Mouse (Mus musculus) CH12.LX (cell line): ENCODE measurements at regions not wholly inside any gene's neighbourhood (a gene's known extent, or its start where the extent isn't known, plus 50 kb on each side); places are given as distances from the start of the nearest gene placed in this dataset.

ENCODE experiments used
- DNase-seq: peaks from one replicate; pipeline ENCODE4 v3.0.0-alpha.2; 2013; ENCODE audit errors: extremely low read depth
- H3K27ac ChIP-seq: 2 replicates; pipeline ENCODE4 v1.5.1; 2012; ENCODE audit warnings: low read depth, mild to moderate bottlenecking, control low read depth, moderate library complexity; ENCODE audit not compliant: insufficient read depth
- H3K27me3 ChIP-seq: replicated peaks from 2 replicates; pipeline ENCODE3; 2012; ENCODE audit warnings: inconsistent platforms
- H3K36me3 ChIP-seq, 2 experiments: replicated peaks in 1 of 2; 2 replicates each; pipeline versions ENCODE3 to v1.6.1; 2012; ENCODE audit warnings: inconsistent platforms in 1 of 2, low read length in 1 of 2, mild to moderate bottlenecking in 1 of 2, mixed read lengths in 1 of 2, moderate library complexity in 1 of 2; ENCODE audit not compliant: control insufficient read depth in 1 of 2, insufficient read depth in 1 of 2
- H3K4me1 ChIP-seq, 2 experiments: 2 replicates each; pipeline ENCODE4 v1.6.1; 2012; ENCODE audit warnings: inconsistent platforms in 1 of 2, moderate library complexity in 1 of 2; ENCODE audit not compliant: insufficient read depth in 2 of 2, control insufficient read depth in 1 of 2
- H3K4me2 ChIP-seq: 2 replicates; pipeline ENCODE4 v1.6.1; 2012; ENCODE audit warnings: low read depth, mild to moderate bottlenecking, control low read depth; ENCODE audit not compliant: poor library complexity, insufficient read depth, severe bottlenecking
- H3K4me3 ChIP-seq, 3 experiments: fragments of 150-350 bp in 1 of 3; sonication (generic) in 1 of 3; replicated peaks in 1 of 3; 2 replicates each; pipeline versions ENCODE3 to v1.5.1; 2011 to 2012; ENCODE audit warnings: low read depth in 2 of 3, low read length in 2 of 3, mild to moderate bottlenecking in 2 of 3, moderate library complexity in 2 of 3, control low read depth in 1 of 3, improper control_type of control experiment in 1 of 3, inconsistent platforms in 1 of 3, mixed read lengths in 1 of 3; ENCODE audit not compliant: poor library complexity in 1 of 3
- H3K79me2 ChIP-seq: replicated peaks from 2 replicates; pipeline ENCODE4 v1.6.1; 2012; ENCODE audit warnings: mild to moderate bottlenecking, moderate library complexity; ENCODE audit not compliant: control insufficient read depth, poor library complexity, insufficient read depth, severe bottlenecking; ENCODE audit errors: extremely low read depth
- H3K9ac ChIP-seq: 2 replicates; pipeline ENCODE4 v1.6.1; 2012; ENCODE audit warnings: low read depth, mild to moderate bottlenecking, control low read depth, moderate library complexity; ENCODE audit not compliant: insufficient read depth
- H3K9me3 ChIP-seq: replicated peaks from 2 replicates; pipeline ENCODE3; 2012; ENCODE audit warnings: low read length, inconsistent platforms, mixed read lengths
- BHLHE40 ChIP-seq: IDR thresholded peaks from 2 replicates; pipeline ENCODE4 v1.6.1; 2011; ENCODE audit warnings: mild to moderate bottlenecking, low read depth, low read length, improper control_type of control experiment
- ELF1 ChIP-seq: IDR thresholded peaks from 2 replicates; pipeline ENCODE4 v1.6.1; 2014; ENCODE audit warnings: low read depth, mild to moderate bottlenecking, inconsistent platforms, low read length, improper control_type of control experiment
- EP300 ChIP-seq: IDR thresholded peaks from 2 replicates; pipeline ENCODE4 v1.6.1; 2011; ENCODE audit warnings: low read length, improper control_type of control experiment
- GABPA ChIP-seq: IDR thresholded peaks from 2 replicates; pipeline ENCODE4 v1.6.1; 2012; ENCODE audit warnings: low read depth, low read length, improper control_type of control experiment, inconsistent platforms; ENCODE audit not compliant: insufficient replicate concordance
- HCFC1 ChIP-seq: IDR thresholded peaks from 2 replicates; pipeline ENCODE4 v1.6.1; 2012; ENCODE audit warnings: low read depth, mild to moderate bottlenecking, inconsistent platforms, low read length, improper control_type of control experiment
- IRF4 ChIP-seq: IDR thresholded peaks from 2 replicates; pipeline ENCODE4 v1.6.1; 2014; ENCODE audit warnings: low read depth, mild to moderate bottlenecking, inconsistent platforms, low read length, improper control_type of control experiment
- KAT2A ChIP-seq: IDR thresholded peaks from 2 replicates; pipeline ENCODE4 v1.6.1; 2012; ENCODE audit warnings: low read length, improper control_type of control experiment, inconsistent platforms; ENCODE audit not compliant: insufficient replicate concordance
- MAFK ChIP-seq: IDR thresholded peaks from 2 replicates; pipeline ENCODE4 v1.6.1; 2011; ENCODE audit warnings: low read length, improper control_type of control experiment; ENCODE audit not compliant: insufficient replicate concordance
- MAZ ChIP-seq: IDR thresholded peaks from 2 replicates; pipeline ENCODE4 v1.6.1; 2012; ENCODE audit warnings: low read depth, mild to moderate bottlenecking, inconsistent platforms, low read length, improper control_type of control experiment, moderate library complexity
- NELFE ChIP-seq: IDR thresholded peaks from 2 replicates; pipeline ENCODE4 v1.6.1; 2011; ENCODE audit warnings: low read depth, low read length, improper control_type of control experiment
- NRF1 ChIP-seq: IDR thresholded peaks from 2 replicates; pipeline ENCODE4 v1.6.1; 2014; ENCODE audit warnings: low read depth, mild to moderate bottlenecking, inconsistent platforms, low read length, improper control_type of control experiment, moderate library complexity
- PAX5 ChIP-seq: IDR thresholded peaks from 2 replicates; pipeline ENCODE4 v1.6.1; 2012; ENCODE audit warnings: low read length, inconsistent platforms, mixed read lengths
- POLR2A ChIP-seq: IDR thresholded peaks from 2 replicates; pipeline ENCODE4 v1.6.1; 2011; ENCODE audit warnings: low read depth, mild to moderate bottlenecking, improper control_type of control experiment, low read length
- POLR2AphosphoS2 ChIP-seq: IDR thresholded peaks from 2 replicates; pipeline ENCODE4 v1.6.1; 2011; ENCODE audit warnings: low read depth, low read length, improper control_type of control experiment
- RAD21 ChIP-seq: IDR thresholded peaks from 2 replicates; pipeline ENCODE4 v1.6.1; 2011; ENCODE audit warnings: low read depth, mild to moderate bottlenecking, low read length, improper control_type of control experiment, moderate library complexity
- SIN3A ChIP-seq: IDR thresholded peaks from 2 replicates; pipeline ENCODE4 v1.6.1; 2012; ENCODE audit warnings: low read length, improper control_type of control experiment, inconsistent platforms
- SMC3 ChIP-seq: IDR thresholded peaks from 2 replicates; pipeline ENCODE4 v1.6.1; 2011; ENCODE audit warnings: low read depth, low read length, improper control_type of control experiment
- TBP ChIP-seq: conservative IDR thresholded peaks from 2 replicates; pipeline ENCODE4 v1.6.1; 2011; ENCODE audit warnings: low read depth, low read length, improper control_type of control experiment
- ZC3H11A ChIP-seq: IDR thresholded peaks from 2 replicates; pipeline ENCODE4 v1.6.1; 2012; ENCODE audit warnings: low read depth, mild to moderate bottlenecking, inconsistent platforms, low read length, improper control_type of control experiment
- ZKSCAN1 ChIP-seq: IDR thresholded peaks from 2 replicates; pipeline ENCODE4 v1.6.1; 2012; ENCODE audit warnings: low read depth, inconsistent platforms, low read length, improper control_type of control experiment, borderline replicate concordance
- ZMIZ1 ChIP-seq: IDR thresholded peaks from 2 replicates; pipeline ENCODE4 v1.6.1; 2012; ENCODE audit warnings: low read depth, mild to moderate bottlenecking, inconsistent platforms, low read length, improper control_type of control experiment
- ZNF384 ChIP-seq: IDR thresholded peaks from 2 replicates; pipeline ENCODE4 v1.6.1; 2012; ENCODE audit warnings: low read depth, low read length, improper control_type of control experiment, inconsistent platforms
- dilution Hi-C: fragments of 300-500 bp; cut with MboI; formaldehyde crosslinking; loops from 2 replicates; pipeline ENCODE4 v1.14.3; 2020; ENCODE audit warnings: low sequenced_read_pairs; ENCODE audit not compliant: extremely low pct_unique_long_range_greater_than_20kb, extremely low pct_ligation_motif_present
- in situ Hi-C: fragments of 300-500 bp; cut with MboI; formaldehyde crosslinking; loops from 3 replicates; pipeline ENCODE4 v1.14.3; 2019; ENCODE audit warnings: low sequenced_read_pairs, low pct_ligation_motif_present, low pct_unique_long_range_greater_than_20kb, mixed read lengths

GRCm38 (mm10) chr3:50867105-50867504 is 357.1 kb upstream of the Noct start:
- in situ Hi-C loops: no loop called here
- Histone ChIP-seq H3K9ac (no peak overlapping the region), H3K36me3 (no peaks in the 10 kb centered on the region), H3K4me2 (no peak overlapping the region), H3K27me3 (no peaks in the 10 kb centered on the region), H3K27ac (no peak overlapping the region), H3K79me2 (no peaks in the 10 kb centered on the region), H3K4me1 (no peaks in the 10 kb centered on the region), H3K4me3 (no peak overlapping the region), H3K9me3 (no peaks in the 10 kb centered on the region)
- DNase-seq: no peak
- TF ChIP-seq KAT2A (no peak), RAD21 (no peak), SIN3A (no peak), SMC3 (no peak), ZKSCAN1 (no peak), GABPA (no peak), BHLHE40 (no peak), MAZ (no peak), EP300 (no peak)
- dilution Hi-C loops: no loop called here

- H3K4me2 ChIP-seq: no peak overlapping the region
- DNase-seq: no peak
- no peak for TF ChIP-seq HCFC1
- TF ChIP-seq IRF4: no peak
- no peak for TF ChIP-seq NRF1
- no peak for TF ChIP-seq ZNF384
- TF ChIP-seq ZKSCAN1: no peak
- TF ChIP-seq POLR2AphosphoS2: no peak
- TF ChIP-seq MAFK: no peak
- TF ChIP-seq PAX5: no peak
- TF ChIP-seq TBP: no peak
- TF ChIP-seq POLR2A: no peak
- TF ChIP-seq NELFE: no peak
- TF ChIP-seq ZMIZ1: no peak
- no peak for TF ChIP-seq GABPA
- no peak for TF ChIP-seq BHLHE40
- TF ChIP-seq ELF1: no peak
- no peak for TF ChIP-seq KAT2A
- TF ChIP-seq ZC3H11A: no peak
- H3K9ac ChIP-seq: no peak overlapping the region
- dilution Hi-C loops (no loop called here), in situ Hi-C loops (no loop called here)
- H3K27ac ChIP-seq: no peak overlapping the region
- H3K36me3 ChIP-seq: no peaks in the 10 kb centered on the region
- no peak overlapping the region for H3K4me3 ChIP-seq
- no peaks in the 10 kb centered on the region for H3K79me2 ChIP-seq
- no peaks in the 10 kb centered on the region for H3K9me3 ChIP-seq
- H3K27me3 ChIP-seq: no peaks in the 10 kb centered on the region
- no peaks in the 10 kb centered on the region for H3K4me1 ChIP-seq
These were observed 355.0 kb upstream of the Noct start for GRCm38 (mm10) chr3:50869211-50869610.
